Mouse (Mus musculus): Measurements from ENCODE around the gene Tmem79. TPM values are rescaled to one million over a fixed set of nuclear protein-coding genes. Genes with fewer than 3 reads are reported as not detected.
"Not testable (repeated sequence)": the region's sequence is repeated elsewhere in the genome, so short reads cannot be mapped to it uniquely, and the experiment has no call there.

Tmem79 gene
- polyA plus RNA-seq, 1 experiment from 2014 or later, result 14.0 TPM

GRCm38 (mm10) chr3:88368511-88368910, 32.6 kb upstream of the Tmem79 start:
- H3K27me3 ChIP-seq (replicated peaks; ENCODE audit: control insufficient read depth, insufficient read depth, low read length), result peaks cover 21% of the 10 kb centered on the region
- not testable (repeated sequence) for H3K9ac ChIP-seq (ENCODE audit: low read depth, low read length); H3K4me1 ChIP-seq (replicated peaks; ENCODE audit: control insufficient read depth, insufficient read depth, low read length); H3K27ac ChIP-seq (ENCODE audit: low read depth, low read length); H3K4me3 ChIP-seq (ENCODE audit: low read depth, low read length); ATAC-seq; H3K4me2 ChIP-seq (replicated peaks; ENCODE audit: low read depth); H3K9me3 ChIP-seq (ENCODE audit: control insufficient read depth); H3K36me3 ChIP-seq (ENCODE audit: control insufficient read depth, insufficient read depth)
- 87% methylated on average over 7 of the region's 7 CpGs for WGBS

- H3K9ac ChIP-seq (ENCODE audit: low read depth, low read length); H3K4me1 ChIP-seq (replicated peaks; ENCODE audit: control insufficient read depth, insufficient read depth, low read length); H3K27ac ChIP-seq (ENCODE audit: low read depth, low read length); H3K9me3 ChIP-seq (ENCODE audit: control insufficient read depth); ATAC-seq; H3K36me3 ChIP-seq (ENCODE audit: control insufficient read depth, insufficient read depth); H3K4me3 ChIP-seq (ENCODE audit: low read depth, low read length): not testable (repeated sequence)
- H3K4me2 ChIP-seq (replicated peaks; ENCODE audit: low read depth), result peak overlapping the region; percentile 48; the same call in 1 of the 2 replicates
- peaks cover 21% of the 10 kb centered on the region for H3K27me3 ChIP-seq (replicated peaks; ENCODE audit: control insufficient read depth, insufficient read depth, low read length)
- 42% methylated on average over 3 of the region's 7 CpGs for WGBS
Observed at GRCm38 (mm10) chr3:88367517-88367916, 31.6 kb upstream of the Tmem79 start.

- 6% methylated on average over 19 of the region's 22 CpGs for WGBS
- H3K4me2 ChIP-seq (replicated peaks; ENCODE audit: low read depth), result peak overlapping the region; percentile 48
- ATAC-seq, result peak; percentile 56
- not testable (repeated sequence) for H3K36me3 ChIP-seq (ENCODE audit: control insufficient read depth, insufficient read depth); H3K4me3 ChIP-seq (ENCODE audit: low read depth, low read length); H3K4me1 ChIP-seq (replicated peaks; ENCODE audit: control insufficient read depth, insufficient read depth, low read length); H3K9ac ChIP-seq (ENCODE audit: low read depth, low read length); H3K27ac ChIP-seq (ENCODE audit: low read depth, low read length); H3K9me3 ChIP-seq (ENCODE audit: control insufficient read depth)
- peaks cover 21% of the 10 kb centered on the region for H3K27me3 ChIP-seq (replicated peaks; ENCODE audit: control insufficient read depth, insufficient read depth, low read length)
Observed at GRCm38 (mm10) chr3:88366830-88367428, 31.0 kb upstream of the Tmem79 start.

GRCm38 (mm10) chr3:88365705-88366361, 29.9 kb upstream of the Tmem79 start:
- no peak overlapping the region for H3K4me3 ChIP-seq (ENCODE audit: low read depth, low read length)
- TF ChIP-seq CTCF (IDR thresholded peaks at IDR 0.05; ENCODE audit: low read depth), result peak; percentile 12; the same call in 1 of the 2 replicates
- H3K9ac ChIP-seq (ENCODE audit: low read depth, low read length), result no peak overlapping the region
- H3K9me3 ChIP-seq (ENCODE audit: control insufficient read depth), result 0 out of 2 replicates have a peak, but pooled peaks cover 5% of the 10 kb centered on the region
- H3K4me1 ChIP-seq (replicated peaks; ENCODE audit: control insufficient read depth, insufficient read depth, low read length), result no peaks in the 10 kb centered on the region
- H3K27ac ChIP-seq (ENCODE audit: low read depth, low read length), result no peak overlapping the region
- H3K36me3 ChIP-seq (ENCODE audit: control insufficient read depth, insufficient read depth), result peaks cover 18% of the 10 kb centered on the region
- H3K27me3 ChIP-seq (replicated peaks; ENCODE audit: control insufficient read depth, insufficient read depth, low read length), result peaks cover 21% of the 10 kb centered on the region
- WGBS, result 51% methylated on average over 34 of the region's 34 CpGs
- H3K4me2 ChIP-seq (replicated peaks; ENCODE audit: low read depth), result no peak overlapping the region
- no peak for ATAC-seq

GRCm38 (mm10) chr3:88364337-88364736, 28.4 kb upstream of the Tmem79 start, which contains the start of gene Paqr6:
Gene Paqr6 (plus strand): TSS chr3:88364584.
- Histone ChIP-seq H3K27me3 (replicated peaks; ENCODE audit: control insufficient read depth, insufficient read depth, low read length) (peaks cover 21% of the 10 kb centered on the region), H3K4me2 (replicated peaks; ENCODE audit: low read depth) (peak within 1 kb of the TSS; percentile 45), H3K4me3 (ENCODE audit: low read depth, low read length) (0 out of 2 replicates have a peak within 1 kb of the TSS, but pooled peaks have one; percentile 13), H3K4me1 (replicated peaks; ENCODE audit: control insufficient read depth, insufficient read depth, low read length) (no peaks in the 10 kb centered on the region), H3K9me3 (ENCODE audit: control insufficient read depth) (no peaks in the 10 kb centered on the region), H3K9ac (ENCODE audit: low read depth, low read length) (no peak within 1 kb of the TSS), H3K36me3 (ENCODE audit: control insufficient read depth, insufficient read depth) (peaks cover 33% of the 10 kb centered on the region), H3K27ac (ENCODE audit: low read depth, low read length) (no peak within 1 kb of the TSS)
- no peak for TF ChIP-seq CTCF (IDR thresholded peaks at IDR 0.05; ENCODE audit: low read depth)
- 6% methylated on average over 16 of the region's 16 CpGs for WGBS
- no peak for ATAC-seq

DNA sequence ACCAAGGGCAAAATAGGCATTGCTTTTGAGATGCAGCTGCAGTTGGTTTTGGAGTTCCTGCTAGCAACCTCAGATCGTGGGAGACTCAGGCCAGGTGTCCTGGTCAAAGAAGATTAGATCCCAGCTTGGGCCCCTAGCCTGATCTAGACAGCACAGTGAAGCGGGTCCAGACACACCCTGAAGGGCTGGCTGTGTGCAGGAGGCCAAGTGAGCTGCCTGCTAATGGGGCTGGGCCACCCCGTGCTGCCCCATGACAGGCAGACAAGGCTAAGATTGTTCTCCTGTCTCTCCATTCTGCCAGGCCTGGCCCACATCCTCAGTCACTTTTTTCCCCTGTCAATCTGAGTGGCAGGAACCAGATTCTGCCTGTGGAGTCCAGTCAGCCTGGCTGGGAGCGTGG, 27.8 kb upstream of the Tmem79 start:
- 0 out of 2 replicates have a peak, but pooled peaks have one; percentile 31 for ATAC-seq
- no peaks in the 10 kb centered on the region for H3K9me3 ChIP-seq (ENCODE audit: control insufficient read depth)
- no peak overlapping the region for H3K4me2 ChIP-seq (replicated peaks; ENCODE audit: low read depth)
- peaks cover 40% of the 10 kb centered on the region for H3K36me3 ChIP-seq (ENCODE audit: control insufficient read depth, insufficient read depth)
- TF ChIP-seq CTCF (IDR thresholded peaks at IDR 0.05; ENCODE audit: low read depth), result no peak
- no peak overlapping the region for H3K27ac ChIP-seq (ENCODE audit: low read depth, low read length)
- peaks cover 21% of the 10 kb centered on the region for H3K27me3 ChIP-seq (replicated peaks; ENCODE audit: control insufficient read depth, insufficient read depth, low read length)
- H3K9ac ChIP-seq (ENCODE audit: low read depth, low read length), result no peak overlapping the region
- no peak overlapping the region for H3K4me3 ChIP-seq (ENCODE audit: low read depth, low read length)
- 30% methylated on average over 4 of the region's 4 CpGs for WGBS
- H3K4me1 ChIP-seq (replicated peaks; ENCODE audit: control insufficient read depth, insufficient read depth, low read length), result no peaks in the 10 kb centered on the region
